12 mouse cellular contexts compared by ENCODE assay signal in genomic region chr9:44732130-44732549, GRCm38 (mm10). TPM values are rescaled to one million over a fixed set of nuclear protein-coding genes. Genes with fewer than 3 reads are reported as not detected.
DNase-seq lines count a peak whose midpoint lies in the region; ATAC-seq and TF ChIP-seq lines count a peak whose summit lies in the region.
"Had no signal": no experiment of that assay in that cellular context is flagged by ENCODE, and none has a peak within 500 bp of the region (broad histone marks: within the 10 kb centered on the region; RNA-seq: fewer than 3 reads in every experiment).

No protein-coding gene starts in this region.

- peak overlapping the region; percentile 99; the same call in 1 of the 2 replicates for H3K4me2 ChIP-seq in kidney, embryonic 16.5 days (replicated peaks; ENCODE audit: low read depth, low read length)
- H3K4me2 ChIP-seq in intestine, postnatal 0 days (replicated peaks; ENCODE audit: low read depth) = no peak overlapping the region
- no peak overlapping the region for H3K4me2 ChIP-seq in kidney, embryonic 14.5 days (replicated peaks; ENCODE audit: low read depth, low read length)

- H3K9me3 ChIP-seq in kidney, embryonic 16.5 days (ENCODE audit: low read length) = no peaks in the 10 kb centered on the region
- no peaks in the 10 kb centered on the region for H3K9me3 ChIP-seq in intestine, postnatal 0 days (ENCODE audit: control insufficient read depth)
- H3K9me3 ChIP-seq in kidney, embryonic 14.5 days (ENCODE audit: control insufficient read depth, low read length) = no peaks in the 10 kb centered on the region

- peaks cover 50% of the 10 kb centered on the region for H3K4me1 ChIP-seq in kidney, embryonic 16.5 days (ENCODE audit: insufficient read depth, low read length)
- 0 out of 2 replicates have a peak, but pooled peaks cover 5% of the 10 kb centered on the region for H3K4me1 ChIP-seq in intestine, postnatal 0 days (replicated peaks; ENCODE audit: control insufficient read depth, insufficient read depth, low read length)
- H3K4me1 ChIP-seq in kidney, embryonic 14.5 days (ENCODE audit: control insufficient read depth, insufficient read depth, low read length) = peaks cover 20% of the 10 kb centered on the region; the same call in 1 of the 2 replicates

- TF ChIP-seq CTCF in C2C12 (IDR thresholded peaks at IDR 0.05; ENCODE audit: control insufficient read depth, insufficient read depth, insufficient read length) = peak; percentile 3
- peak; percentile 15; the same call in 1 of the 2 replicates for TF ChIP-seq CTCF in intestine, postnatal 0 days (IDR thresholded peaks at IDR 0.05; ENCODE audit: low read depth)

- ATAC-seq in kidney, embryonic 16.5 days (ENCODE audit: low FRiP score, low TSS enrichment) = no peak
- ATAC-seq in intestine, postnatal 0 days = no peak
- ATAC-seq in kidney, embryonic 14.5 days (ENCODE audit: low FRiP score, low TSS enrichment) = no peak

- H3K9ac ChIP-seq in kidney, embryonic 16.5 days (replicated peaks; ENCODE audit: low read length) = no peak overlapping the region
- no peak overlapping the region for H3K9ac ChIP-seq in intestine, postnatal 0 days (ENCODE audit: low read depth, low read length)
- no peak overlapping the region for H3K9ac ChIP-seq in kidney, embryonic 14.5 days (ENCODE audit: low read depth, low read length)

- peak; percentile 92 for DNase-seq in heart, adult 11 months
- DNase-seq in heart, postnatal 36 days = no peak
- DNase-seq in kidney, postnatal 36 days = no peak
- DNase-seq in cerebellum, adult 9-11 months = no peak
- DNase-seq: adrenal gland, adult 8-10 months; cerebellum, adult 18-20 months; kidney, adult 18-20 months had no signal

- H3K79me2 ChIP-seq in C2C12 (ENCODE audit: control insufficient read depth, insufficient read depth) = peaks cover 59% of the 10 kb centered on the region

- no peaks in the 10 kb centered on the region for H3K27me3 ChIP-seq in kidney, embryonic 16.5 days (ENCODE audit: insufficient read depth, low read length)
- no peaks in the 10 kb centered on the region for H3K27me3 ChIP-seq in C2C12 (ENCODE audit: control insufficient read depth, insufficient read depth, insufficient read length)
- H3K27me3 ChIP-seq in intestine, postnatal 0 days (replicated peaks; ENCODE audit: control insufficient read depth, insufficient read depth, low read length) = peaks cover 26% of the 10 kb centered on the region
- H3K27me3 ChIP-seq in kidney, embryonic 14.5 days (ENCODE audit: control insufficient read depth, insufficient read depth, low read length) = no peaks in the 10 kb centered on the region

- intact Hi-C loops in heart, postnatal 36 days (cut with DNase I) = loop anchor here (2.0 to 5.0 kb wide), 2 partner anchors 39 to 125 kb away; no protein-coding TSS in a partner anchor

- H3K27ac ChIP-seq in kidney, embryonic 16.5 days (ENCODE audit: low read length) = no peak overlapping the region
- H3K27ac ChIP-seq in intestine, postnatal 0 days (ENCODE audit: low read depth, low read length) = no peak overlapping the region
- no peak overlapping the region for H3K27ac ChIP-seq in kidney, embryonic 14.5 days (ENCODE audit: low read depth, low read length)

- no peak overlapping the region for H3K4me3 ChIP-seq in kidney, embryonic 16.5 days (ENCODE audit: low read length)
- H3K4me3 ChIP-seq in C2C12 (ENCODE audit: insufficient read depth, poor library complexity, severe bottlenecking) = no peak overlapping the region
- H3K4me3 ChIP-seq in intestine, postnatal 0 days (ENCODE audit: low read depth, low read length) = no peak overlapping the region
- no peak overlapping the region for H3K4me3 ChIP-seq in kidney, embryonic 14.5 days (ENCODE audit: low read length)

- no peaks in the 10 kb centered on the region for H3K36me3 ChIP-seq in kidney, embryonic 16.5 days (ENCODE audit: insufficient read depth, low read length)
- H3K36me3 ChIP-seq in C2C12 (ENCODE audit: control insufficient read depth, insufficient read depth) = peaks cover 4% of the 10 kb centered on the region
- no peaks in the 10 kb centered on the region for H3K36me3 ChIP-seq in intestine, postnatal 0 days (ENCODE audit: control insufficient read depth, insufficient read depth)
- no peaks in the 10 kb centered on the region for H3K36me3 ChIP-seq in kidney, embryonic 14.5 days (ENCODE audit: control insufficient read depth, insufficient read depth, low read length)

- WGBS in kidney, embryonic 16.5 days = 71% methylated on average over 5 of the region's 5 CpGs
- WGBS in intestine, postnatal 0 days = 42% methylated on average over 5 of the region's 5 CpGs
- WGBS in kidney, embryonic 14.5 days = 76% methylated on average over 5 of the region's 5 CpGs

- peaks cover 27% of the 10 kb centered on the region for H3K79me3 ChIP-seq in C2C12 (ENCODE audit: low read depth)

- no peak overlapping the region for H3ac ChIP-seq in C2C12 (ENCODE audit: control insufficient read depth, insufficient read length, low read depth)

TF ChIP-seq in C2C12, 6 proteins besides CTCF, POLR2A, EP300 and RAD21:
- TF ChIP-seq MYOD1 (IDR thresholded peaks at IDR 0.05; ENCODE audit: control insufficient read depth, insufficient read length, low read depth) (no peak), MYOG (IDR thresholded peaks at IDR 0.05; ENCODE audit: control insufficient read depth, extremely low read depth, insufficient read length) (no peak), MAX (IDR thresholded peaks at IDR 0.05) (no peak), USF1 (IDR thresholded peaks at IDR 0.05; ENCODE audit: low read depth) (no peak), CEBPB (IDR thresholded peaks at IDR 0.05; ENCODE audit: low read depth) (no peak), FOSL1 (IDR thresholded peaks at IDR 0.05; ENCODE audit: insufficient read depth, low read length, poor library complexity, severe bottlenecking) (no peak)

RNA-seq across cellular contexts. Expression of gene Phldb1, which starts 2.9 kb away (rescaled TPM):
- 100 to 1,000 TPM; 110 to 140 TPM for total RNA-seq in heart, postnatal 36 days (2021)
- 37.0 and 37.6 TPM in 2 replicates for polyA plus RNA-seq in kidney, embryonic 16.5 days (2015; fragmentation: Nextera tagmentation; extraction: Ambion mirVana)
- polyA plus RNA-seq in C2C12 (2012; fragmentation: generic; extraction: Trizol) = 96.8 TPM
- polyA plus RNA-seq in intestine, postnatal 0 days (2015; fragmentation: Nextera tagmentation; extraction: Ambion mirVana) = 6.2 and 6.9 TPM in 2 replicates
- polyA plus RNA-seq in kidney, embryonic 14.5 days (2014; fragmentation: Nextera tagmentation; extraction: Ambion mirVana) = 24.9 and 28.7 TPM in 2 replicates

RNA-seq across cellular contexts. Expression of gene Arcn1, which starts 35.5 kb away (rescaled TPM):
- total RNA-seq in heart, postnatal 36 days (2021) = 10 to 100 TPM; 84.4 to 89.0 TPM
- polyA plus RNA-seq in kidney, embryonic 16.5 days (2015; fragmentation: Nextera tagmentation; extraction: Ambion mirVana) = 217 and 219 TPM in 2 replicates
- 46.6 TPM for polyA plus RNA-seq in C2C12 (2012; fragmentation: generic; extraction: Trizol)
- 113 and 121 TPM in 2 replicates for polyA plus RNA-seq in intestine, postnatal 0 days (2015; fragmentation: Nextera tagmentation; extraction: Ambion mirVana)
- polyA plus RNA-seq in kidney, embryonic 14.5 days (2014; fragmentation: Nextera tagmentation; extraction: Ambion mirVana) = 116 and 219 TPM in 2 replicates

RNA-seq across cellular contexts. Expression of gene Ift46, which starts 35.6 kb away (rescaled TPM):
- total RNA-seq in heart, postnatal 36 days (2021) = 10 to 100 TPM; 27.2 to 41.2 TPM
- polyA plus RNA-seq in kidney, embryonic 16.5 days (2015; fragmentation: Nextera tagmentation; extraction: Ambion mirVana) = 100 and 111 TPM in 2 replicates
- polyA plus RNA-seq in C2C12 (2012; fragmentation: generic; extraction: Trizol) = 76.1 TPM
- polyA plus RNA-seq in intestine, postnatal 0 days (2015; fragmentation: Nextera tagmentation; extraction: Ambion mirVana) = 52.8 and 56.9 TPM in 2 replicates
- polyA plus RNA-seq in kidney, embryonic 14.5 days (2014; fragmentation: Nextera tagmentation; extraction: Ambion mirVana) = 122 and 131 TPM in 2 replicates

RNA-seq across cellular contexts. Expression of gene Treh, which starts 59.1 kb away (rescaled TPM):
- not detected for total RNA-seq in heart, postnatal 36 days (2021)
- polyA plus RNA-seq in kidney, embryonic 16.5 days (2015; fragmentation: Nextera tagmentation; extraction: Ambion mirVana) = 0.17 TPM in 1 of 2 replicates, not detected in the other
- polyA plus RNA-seq in C2C12 (2012; fragmentation: generic; extraction: Trizol) = not detected
- 2.1 and 2.4 TPM in 2 replicates for polyA plus RNA-seq in intestine, postnatal 0 days (2015; fragmentation: Nextera tagmentation; extraction: Ambion mirVana)
- not detected in 2 replicates for polyA plus RNA-seq in kidney, embryonic 14.5 days (2014; fragmentation: Nextera tagmentation; extraction: Ambion mirVana)
- total RNA-seq: adrenal gland, adult 8-10 months; layer of hippocampus, postnatal 25 days had no signal
